Mouse (Mus musculus): ENCODE data around the gene Rexo1.

The Rexo1 gene

GRCm38 (mm10) chr10:80584642-80585552 lies 23.5 kb upstream of the Rexo1 start:
- peak in 1 of 2 experiments; percentile 31 for DNase-seq

GRCm38 (mm10) chr10:80584045-80584488 lies 22.7 kb upstream of the Rexo1 start:
- DNase-seq: peak; percentile 65 to 70

GRCm38 (mm10) chr10:80583047-80583446 lies 21.7 kb upstream of the Rexo1 start:
- no peak for DNase-seq

- peak; percentile 73 to 84 for DNase-seq
Observed at GRCm38 (mm10) chr10:80578911-80579310, 17.6 kb upstream of the Rexo1 start.

GRCm38 (mm10) chr10:80578131-80578750 lies 16.9 kb upstream of the Rexo1 start:
- peak; percentile 90 to 94 for DNase-seq

- peak; percentile 99 for DNase-seq
Observed at GRCm38 (mm10) chr10:80577195-80578130, 16.1 kb upstream of the Rexo1 start, which contains the start of gene Klf16. Gene Klf16 (minus strand): TSS chr10:80577321.

GRCm38 (mm10) chr10:80576351-80577194 lies 15.2 kb upstream of the Rexo1 start:
- DNase-seq: peak; percentile 76 to 85

- no peak for DNase-seq
Observed at GRCm38 (mm10) chr10:80575925-80576324, 14.6 kb upstream of the Rexo1 start.

- DNase-seq: no peak
Observed at GRCm38 (mm10) chr10:80574896-80575295, 13.5 kb upstream of the Rexo1 start.

GRCm38 (mm10) chr10:80573944-80574343 lies 12.6 kb upstream of the Rexo1 start:
- DNase-seq: no peak

- no peak for DNase-seq
Observed at GRCm38 (mm10) chr10:80572477-80572876, 11.1 kb upstream of the Rexo1 start.

GRCm38 (mm10) chr10:80570871-80571836 lies 9.8 kb upstream of the Rexo1 start:
- peak in 1 of 2 experiments; percentile 62 for DNase-seq

- no peak for DNase-seq
Observed at GRCm38 (mm10) chr10:80570419-80570818, 9.1 kb upstream of the Rexo1 start.

GRCm38 (mm10) chr10:80569664-80570066 lies 8.3 kb upstream of the Rexo1 start:
- peak; percentile 74 to 83 for DNase-seq

GRCm38 (mm10) chr10:80568876-80569275 lies 7.5 kb upstream of the Rexo1 start:
- DNase-seq: no peak

- peak; percentile 93 to 94 for DNase-seq
Observed at GRCm38 (mm10) chr10:80566375-80567092, 5.2 kb upstream of the Rexo1 start.

GRCm38 (mm10) chr10:80560621-80561020 lies 739 bp downstream of the Rexo1 start:
- peak in 1 of 2 experiments; percentile 25 for DNase-seq

GRCm38 (mm10) chr10:80559431-80559830 lies 1.9 kb downstream of the Rexo1 start:
- DNase-seq: no peak

GRCm38 (mm10) chr10:80557346-80557965 lies 3.9 kb downstream of the Rexo1 start:
- DNase-seq: peak; percentile 89 to 90

Measured in kidney, postnatal 4 days (tissue).